Mouse (Mus musculus) liver, embryonic 14.5 days (tissue): ENCODE results near the gene Mettl17.

Source experiments
- CTCF ChIP-seq: IDR thresholded peaks from 2 replicates; pipeline ENCODE4 v1.5.1; 2016; ENCODE audit warnings: antibody characterized with exemption, low read depth, control low read depth
- EP300 ChIP-seq: IDR thresholded peaks from 2 replicates; pipeline ENCODE4 v1.6.1; 2016; ENCODE audit warnings: antibody characterized with exemption, low read depth

DNA sequence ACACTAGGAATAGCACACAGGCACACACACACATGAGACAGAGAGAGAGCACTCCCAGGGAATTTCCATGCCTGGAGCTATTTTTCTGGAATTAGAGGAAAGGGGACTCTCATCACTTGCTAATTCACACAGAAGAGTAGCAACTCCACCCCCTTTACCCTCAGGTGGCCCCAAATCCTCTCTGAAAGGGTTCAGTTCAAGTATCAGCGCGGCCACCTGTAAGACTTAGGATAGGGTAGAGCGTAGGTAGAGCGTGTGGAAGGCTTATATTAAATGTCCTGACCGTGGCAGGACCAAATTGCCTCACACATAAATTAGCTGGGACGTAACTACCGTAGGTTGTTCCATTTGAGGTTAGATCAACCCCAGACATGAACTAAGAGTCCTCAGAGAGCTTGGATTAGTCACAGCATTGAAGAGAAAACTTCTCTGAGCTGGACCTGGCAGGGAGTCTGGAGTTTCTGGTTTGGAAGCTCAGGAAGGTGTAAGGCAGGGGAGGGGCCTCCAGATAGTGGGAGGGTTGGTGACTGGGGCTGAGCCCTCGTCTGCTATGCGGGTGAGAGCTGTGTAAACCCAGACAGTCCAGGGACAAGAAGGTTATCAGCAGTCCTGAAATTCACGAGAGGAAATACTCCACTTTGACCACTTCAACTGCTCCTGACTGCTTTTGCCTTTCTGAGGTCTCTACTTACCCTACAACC lies 8.6 kb downstream of the Mettl17 start:
- TF ChIP-seq CTCF (no peak), EP300 (no peak)
